Mouse (Mus musculus): ENCODE results near the gene Nmnat2. TPM values are rescaled to one million over a fixed set of nuclear protein-coding genes. Genes with fewer than 3 reads are reported as not detected.
A peak's percentile ranks its signal among the peaks of the same experiment; 100 is the strongest.

Gene Nmnat2
- total and polyA plus RNA-seq, 2 experiments from 2014 or later, result 70.5 to 120 TPM

DNA sequence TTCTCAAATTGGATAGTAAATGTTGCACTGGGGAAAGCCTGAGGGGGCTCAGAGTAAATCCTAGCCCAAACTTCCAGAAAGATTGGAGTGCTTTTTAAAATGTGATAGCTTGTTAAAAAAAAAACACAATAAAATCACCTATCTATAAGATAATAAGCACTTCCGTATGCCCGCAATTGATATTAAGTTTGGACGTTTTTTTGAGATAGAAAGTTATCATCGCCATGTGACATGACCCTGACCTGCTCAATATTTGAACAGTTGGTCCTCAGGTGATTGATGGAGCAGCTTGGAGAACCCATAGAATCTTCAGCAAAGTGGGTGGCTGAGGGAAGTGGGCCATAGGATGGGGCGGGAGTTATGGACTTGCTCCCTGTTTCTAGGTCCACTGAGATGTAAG, 52.5 kb downstream of the Nmnat2 start:
- Histone ChIP-seq H3K9ac (replicated peaks; ENCODE audit: low read length) (no peak overlapping the region), H3K9me3 (ENCODE audit: low read length) (no peaks in the 10 kb centered on the region), H3K4me2 (ENCODE audit: low read depth, low read length) (no peak overlapping the region), H3K27me3 (ENCODE audit: insufficient read depth, low read length) (no peaks in the 10 kb centered on the region), H3K27ac (no peak overlapping the region), H3K4me1 (ENCODE audit: insufficient read depth, low read length) (peaks cover 12% of the 10 kb centered on the region; the same call in 1 of the 2 replicates), H3K36me3 (ENCODE audit: insufficient read depth, low read length) (no peaks in the 10 kb centered on the region), H3K4me3 (ENCODE audit: low read length) (no peak overlapping the region)
- ATAC-seq, result no peak
- WGBS, result 93% methylated on average over 5 of the region's 5 CpGs
- no peak for TF ChIP-seq CTCF (IDR thresholded peaks at IDR 0.05; ENCODE audit: low read depth)
- DNase-seq (ENCODE audit: low spot score), result no peak

- H3K36me3 ChIP-seq (ENCODE audit: insufficient read depth, low read length), result no peaks in the 10 kb centered on the region
- no peak for ATAC-seq
- WGBS, result 88% methylated on average over 6 of the region's 6 CpGs
- no peak overlapping the region for H3K27ac ChIP-seq
- no peak overlapping the region for H3K4me2 ChIP-seq (ENCODE audit: low read depth, low read length)
- DNase-seq (ENCODE audit: low spot score), result no peak
- no peak for TF ChIP-seq CTCF (IDR thresholded peaks at IDR 0.05; ENCODE audit: low read depth)
- no peak overlapping the region for H3K4me3 ChIP-seq (ENCODE audit: low read length)
- no peaks in the 10 kb centered on the region for H3K27me3 ChIP-seq (ENCODE audit: insufficient read depth, low read length)
- H3K9ac ChIP-seq (replicated peaks; ENCODE audit: low read length), result no peak overlapping the region
- no peaks in the 10 kb centered on the region for H3K9me3 ChIP-seq (ENCODE audit: low read length)
- peaks cover 12% of the 10 kb centered on the region; the same call in 1 of the 2 replicates for H3K4me1 ChIP-seq (ENCODE audit: insufficient read depth, low read length)
Measured at GRCm38 (mm10) chr1:153007824-153008223, 53.0 kb downstream of the Nmnat2 start.

- ATAC-seq, result no peak
- 79% methylated on average over 9 of the region's 9 CpGs for WGBS
Measured at GRCm38 (mm10) chr1:153009338-153009737, 54.5 kb downstream of the Nmnat2 start.

GRCm38 (mm10) chr1:153010353-153011351, 55.9 kb downstream of the Nmnat2 start:
- H3K9me3 ChIP-seq (ENCODE audit: low read length), result no peaks in the 10 kb centered on the region
- no peak for ATAC-seq
- no peak overlapping the region for H3K4me3 ChIP-seq (ENCODE audit: low read length)
- peaks cover 31% of the 10 kb centered on the region for H3K4me1 ChIP-seq (ENCODE audit: insufficient read depth, low read length)
- DNase-seq (ENCODE audit: low spot score), result no peak
- H3K27ac ChIP-seq, result peak overlapping the region; percentile 51; the same call in 1 of the 2 replicates
- H3K9ac ChIP-seq (replicated peaks; ENCODE audit: low read length), result no peak overlapping the region
- no peak for TF ChIP-seq CTCF (IDR thresholded peaks at IDR 0.05; ENCODE audit: low read depth)
- H3K36me3 ChIP-seq (ENCODE audit: insufficient read depth, low read length), result no peaks in the 10 kb centered on the region
- H3K4me2 ChIP-seq (ENCODE audit: low read depth, low read length), result no peak overlapping the region
- 76% methylated on average over 13 of the region's 13 CpGs for WGBS
- no peaks in the 10 kb centered on the region for H3K27me3 ChIP-seq (ENCODE audit: insufficient read depth, low read length)

More at GRCm38 (mm10) chr1:153009338-153009737, 54.5 kb downstream of the Nmnat2 start:
- Histone ChIP-seq H3K4me1 (ENCODE audit: insufficient read depth, low read length) (peaks cover 21% of the 10 kb centered on the region), H3K9ac (replicated peaks; ENCODE audit: low read length) (no peak overlapping the region), H3K4me3 (ENCODE audit: low read length) (no peak overlapping the region), H3K36me3 (ENCODE audit: insufficient read depth, low read length) (no peaks in the 10 kb centered on the region), H3K27ac (no peak overlapping the region), H3K9me3 (ENCODE audit: low read length) (no peaks in the 10 kb centered on the region), H3K4me2 (ENCODE audit: low read depth, low read length) (no peak overlapping the region), H3K27me3 (ENCODE audit: insufficient read depth, low read length) (no peaks in the 10 kb centered on the region)
- DNase-seq (ENCODE audit: low spot score), result no peak
- no peak for TF ChIP-seq CTCF (IDR thresholded peaks at IDR 0.05; ENCODE audit: low read depth)

- no peak for TF ChIP-seq CTCF (IDR thresholded peaks at IDR 0.05; ENCODE audit: low read depth)
- H3K36me3 ChIP-seq (ENCODE audit: insufficient read depth, low read length), result no peaks in the 10 kb centered on the region
- ATAC-seq, result peak; percentile 72
- H3K4me2 ChIP-seq (ENCODE audit: low read depth, low read length), result no peak overlapping the region
- H3K9ac ChIP-seq (replicated peaks; ENCODE audit: low read length), result no peak overlapping the region
- 33% methylated on average over 6 of the region's 6 CpGs for WGBS
- H3K4me1 ChIP-seq (ENCODE audit: insufficient read depth, low read length), result peaks cover 36% of the 10 kb centered on the region
- no peaks in the 10 kb centered on the region for H3K9me3 ChIP-seq (ENCODE audit: low read length)
- H3K4me3 ChIP-seq (ENCODE audit: low read length), result no peak overlapping the region
- peak overlapping the region; percentile 51; the same call in 1 of the 2 replicates for H3K27ac ChIP-seq
- no peaks in the 10 kb centered on the region for H3K27me3 ChIP-seq (ENCODE audit: insufficient read depth, low read length)
- DNase-seq (ENCODE audit: low spot score), result peak; percentile 53
Measured at GRCm38 (mm10) chr1:153011544-153011943, 56.8 kb downstream of the Nmnat2 start.

DNA sequence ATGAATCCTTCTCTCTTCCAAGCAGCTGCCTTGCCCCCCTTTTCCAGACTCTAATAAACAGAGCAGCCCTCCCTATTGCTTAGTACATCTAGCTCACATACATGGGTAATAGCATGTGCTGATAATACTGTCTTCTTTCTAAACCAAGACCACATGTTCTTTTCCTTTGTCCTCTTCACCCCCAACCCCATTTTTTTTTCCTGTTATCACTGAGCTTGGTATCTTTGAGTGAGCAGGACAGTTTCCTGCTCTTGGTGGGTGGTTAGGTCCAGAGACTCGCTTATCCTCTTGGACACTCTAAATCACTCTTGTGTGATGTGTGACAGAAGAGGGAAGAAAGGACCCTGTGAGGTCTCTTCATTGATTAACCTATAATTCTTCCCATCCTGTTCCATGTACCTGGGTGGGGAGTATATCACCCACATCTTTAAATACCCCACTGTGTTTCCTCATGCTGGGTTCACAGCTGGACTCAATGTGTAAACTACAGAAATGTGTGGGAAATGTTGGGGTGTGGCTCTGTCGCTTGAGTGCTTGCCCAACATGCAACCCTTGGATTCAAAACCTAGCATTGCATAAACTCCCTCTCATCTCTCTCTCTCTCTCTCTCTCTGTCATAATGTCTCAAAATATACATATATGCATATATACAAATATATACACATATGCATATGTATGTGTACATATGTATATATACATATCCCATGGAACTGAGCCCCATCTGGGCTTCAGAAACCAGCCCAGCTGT, 58.9 kb downstream of the Nmnat2 start:
- Histone ChIP-seq H3K9ac (replicated peaks; ENCODE audit: low read length) (0 out of 2 replicates have a peak overlapping the region, but pooled peaks have one; percentile 22), H3K4me3 (ENCODE audit: low read length) (no peak overlapping the region), H3K9me3 (ENCODE audit: low read length) (no peaks in the 10 kb centered on the region), H3K27me3 (ENCODE audit: insufficient read depth, low read length) (no peaks in the 10 kb centered on the region), H3K4me2 (ENCODE audit: low read depth, low read length) (0 out of 2 replicates have a peak overlapping the region, but pooled peaks have one; percentile 24), H3K4me1 (ENCODE audit: insufficient read depth, low read length) (peaks cover 40% of the 10 kb centered on the region), H3K36me3 (ENCODE audit: insufficient read depth, low read length) (no peaks in the 10 kb centered on the region), H3K27ac (peak overlapping the region; percentile 72)
- DNase-seq (ENCODE audit: low spot score) (no peak), ATAC-seq (no peak)
- 81% methylated on average over 2 of the region's 2 CpGs for WGBS
- no peak for TF ChIP-seq CTCF (IDR thresholded peaks at IDR 0.05; ENCODE audit: low read depth)
